Mouse (Mus musculus): ENCODE results near the gene Lrrc36.

Lrrc36 gene

GRCm38 (mm10) chr8:105481013-105481412 lies 67.6 kb downstream of the Lrrc36 start:
- TF ChIP-seq GATA4 (IDR thresholded peaks at IDR 0.05; ENCODE audit: insufficient replicate concordance, low read length): no peak

- TF ChIP-seq GATA4 (IDR thresholded peaks at IDR 0.05; ENCODE audit: insufficient replicate concordance, low read length): no peak
These were observed 68.1 kb downstream of the Lrrc36 start for GRCm38 (mm10) chr8:105481453-105481852.

GRCm38 (mm10) chr8:105482123-105482522 lies 68.8 kb downstream of the Lrrc36 start:
- no peak for TF ChIP-seq GATA4 (IDR thresholded peaks at IDR 0.05; ENCODE audit: insufficient replicate concordance, low read length)

- TF ChIP-seq GATA4 (IDR thresholded peaks at IDR 0.05; ENCODE audit: insufficient replicate concordance, low read length): no peak
These were observed 70.0 kb downstream of the Lrrc36 start for GRCm38 (mm10) chr8:105483212-105484029.

- TF ChIP-seq GATA4 (IDR thresholded peaks at IDR 0.05; ENCODE audit: insufficient replicate concordance, low read length): no peak
These were observed 70.6 kb downstream of the Lrrc36 start for GRCm38 (mm10) chr8:105484030-105484368.

GRCm38 (mm10) chr8:105484392-105484791 lies 71.0 kb downstream of the Lrrc36 start:
- TF ChIP-seq GATA4 (IDR thresholded peaks at IDR 0.05; ENCODE audit: insufficient replicate concordance, low read length): no peak

GRCm38 (mm10) chr8:105488082-105488481 lies 74.7 kb downstream of the Lrrc36 start:
- no peak for TF ChIP-seq GATA4 (IDR thresholded peaks at IDR 0.05; ENCODE audit: insufficient replicate concordance, low read length)

GRCm38 (mm10) chr8:105489281-105489680 lies 75.9 kb downstream of the Lrrc36 start:
- no peak for TF ChIP-seq GATA4 (IDR thresholded peaks at IDR 0.05; ENCODE audit: insufficient replicate concordance, low read length)

GRCm38 (mm10) chr8:105493495-105493894 lies 80.1 kb downstream of the Lrrc36 start:
- no peak for TF ChIP-seq GATA4 (IDR thresholded peaks at IDR 0.05; ENCODE audit: insufficient replicate concordance, low read length)

GRCm38 (mm10) chr8:105494566-105494965 lies 81.2 kb downstream of the Lrrc36 start:
- TF ChIP-seq GATA4 (IDR thresholded peaks at IDR 0.05; ENCODE audit: insufficient replicate concordance, low read length): no peak

- no peak; the same call in 1 of the 2 replicates for TF ChIP-seq GATA4 (IDR thresholded peaks at IDR 0.05; ENCODE audit: insufficient replicate concordance, low read length)
These were observed 82.3 kb downstream of the Lrrc36 start for GRCm38 (mm10) chr8:105495350-105496302.

GRCm38 (mm10) chr8:105496439-105497180 lies 83.2 kb downstream of the Lrrc36 start, which contains the start of gene Zdhhc1:
TSS of gene Zdhhc1 (minus strand) at chr8:105496902.
- no peak for TF ChIP-seq GATA4 (IDR thresholded peaks at IDR 0.05; ENCODE audit: insufficient replicate concordance, low read length)

- no peak for TF ChIP-seq GATA4 (IDR thresholded peaks at IDR 0.05; ENCODE audit: insufficient replicate concordance, low read length)
These were observed 86.4 kb downstream of the Lrrc36 start for GRCm38 (mm10) chr8:105499787-105500186.

GRCm38 (mm10) chr8:105504617-105505016 lies 91.2 kb downstream of the Lrrc36 start:
- TF ChIP-seq GATA4 (IDR thresholded peaks at IDR 0.05; ENCODE audit: insufficient replicate concordance, low read length): no peak

- no peak for TF ChIP-seq GATA4 (IDR thresholded peaks at IDR 0.05; ENCODE audit: insufficient replicate concordance, low read length)
These were observed 93.6 kb downstream of the Lrrc36 start for GRCm38 (mm10) chr8:105506977-105507376.
